Mouse (Mus musculus) retina, embryonic 14.5 days (tissue): Measurements from ENCODE around the gene Hip1r.

Source experiments
- DNase-seq: peaks from one replicate; pipeline ENCODE4 v3.0.0-alpha.2; 2015; ENCODE audit warnings: low spot score

The Hip1r gene

GRCm38 (mm10) chr5:123974179-123974485 lies 704 bp downstream of the Hip1r start:
- DNase-seq, result no peak

GRCm38 (mm10) chr5:123974616-123975111 lies 1.2 kb downstream of the Hip1r start:
- no peak for DNase-seq

- no peak for DNase-seq
Observed at GRCm38 (mm10) chr5:123975668-123976180, 2.3 kb downstream of the Hip1r start.

- no peak for DNase-seq
Observed at GRCm38 (mm10) chr5:123977231-123977630, 3.8 kb downstream of the Hip1r start.

GRCm38 (mm10) chr5:123978131-123978530 lies 4.7 kb downstream of the Hip1r start:
- DNase-seq, result no peak

- DNase-seq, result no peak
Observed at GRCm38 (mm10) chr5:123979221-123979979, 6.0 kb downstream of the Hip1r start.

GRCm38 (mm10) chr5:123979980-123980369 lies 6.5 kb downstream of the Hip1r start:
- DNase-seq, result no peak

GRCm38 (mm10) chr5:123980521-123981249 lies 7.3 kb downstream of the Hip1r start:
- no peak for DNase-seq

- no peak for DNase-seq
Observed at GRCm38 (mm10) chr5:123981250-123981554, 7.8 kb downstream of the Hip1r start.

- DNase-seq, result no peak
Observed at GRCm38 (mm10) chr5:123982838-123983237, 9.4 kb downstream of the Hip1r start.

GRCm38 (mm10) chr5:123985434-123985833 lies 12.0 kb downstream of the Hip1r start:
- DNase-seq, result no peak

- no peak for DNase-seq
Observed at GRCm38 (mm10) chr5:123986925-123987324, 13.5 kb downstream of the Hip1r start.

GRCm38 (mm10) chr5:123987511-123987910 lies 14.1 kb downstream of the Hip1r start:
- no peak for DNase-seq

GRCm38 (mm10) chr5:123989941-123990885 lies 16.8 kb downstream of the Hip1r start:
- no peak for DNase-seq

- DNase-seq, result no peak
Observed at GRCm38 (mm10) chr5:123991321-123991720, 17.9 kb downstream of the Hip1r start.

GRCm38 (mm10) chr5:123992193-123992637 lies 18.8 kb downstream of the Hip1r start:
- DNase-seq, result no peak

GRCm38 (mm10) chr5:123992794-123993193 lies 19.4 kb downstream of the Hip1r start:
- peak; percentile 88 for DNase-seq

GRCm38 (mm10) chr5:123993263-123994036 lies 20.0 kb downstream of the Hip1r start:
- no peak for DNase-seq

GRCm38 (mm10) chr5:123994468-123994867 lies 21.0 kb downstream of the Hip1r start:
- no peak for DNase-seq

GRCm38 (mm10) chr5:123995388-123995787 lies 22.0 kb downstream of the Hip1r start:
- no peak for DNase-seq

- DNase-seq, result peak; percentile 50
Observed at GRCm38 (mm10) chr5:123996194-123996593, 22.8 kb downstream of the Hip1r start.
